22 mouse cellular contexts compared by ENCODE assay signal in the genomic region with DNA sequence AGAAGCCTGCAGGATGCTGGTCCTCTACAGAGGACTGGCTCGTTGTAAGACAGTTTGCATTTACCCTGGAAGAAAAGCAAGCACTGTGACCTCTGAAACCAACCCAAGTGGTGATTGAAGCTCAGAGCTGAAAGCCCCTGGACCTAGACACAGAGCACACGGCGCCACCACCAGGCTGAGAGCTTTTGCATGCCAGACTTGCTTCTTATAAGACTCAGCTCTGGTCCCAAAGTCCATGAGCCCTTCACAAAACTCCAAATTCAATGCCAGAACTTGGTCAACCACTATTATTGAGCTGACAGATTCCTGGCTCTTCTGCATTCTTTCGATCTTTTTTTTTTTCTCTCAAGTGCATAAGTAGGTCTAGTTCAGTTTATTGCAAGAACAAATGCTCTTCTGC.
DNase-seq lines count a peak whose midpoint lies in the region; ATAC-seq and TF ChIP-seq lines count a peak whose summit lies in the region.
"Had no signal": no experiment of that assay in that cellular context is flagged by ENCODE, and none has a peak within 500 bp of the region (broad histone marks: within the 10 kb centered on the region; RNA-seq: fewer than 3 reads in every experiment).

No protein-coding gene starts in this region.

- intact Hi-C loops in gastrocnemius, adult 2 months (cut with DNase I), result no loop called here

- H3K27ac ChIP-seq in gastrocnemius, adult 2 months, result no peak overlapping the region
- H3K27ac ChIP-seq in intestine, postnatal 0 days (ENCODE audit: low read depth, low read length), result no peak overlapping the region
- no peak overlapping the region for H3K27ac ChIP-seq in intestine, embryonic 16.5 days (ENCODE audit: low read length)
- no peak overlapping the region for H3K27ac ChIP-seq in ES-Bruce4 (ENCODE audit: insufficient read depth, low read length)
- H3K27ac ChIP-seq: embryonic facial prominence, embryonic 12.5 days; forebrain, embryonic 10.5 days; heart, embryonic 13.5 days; hindbrain, embryonic 13.5 days; lung, embryonic 15.5 days had no signal

- peak; percentile 15; the same call in 1 of the 2 replicates for TF ChIP-seq CTCF in gastrocnemius, adult 2 months (IDR thresholded peaks at IDR 0.05)
- 0 out of 2 replicates have a peak, but pooled peaks have one; percentile 5 for TF ChIP-seq CTCF in intestine, postnatal 0 days (IDR thresholded peaks at IDR 0.05; ENCODE audit: low read depth)
- TF ChIP-seq CTCF in ES-Bruce4 (IDR thresholded peaks at IDR 0.05; ENCODE audit: low read depth, low read length), result peak; percentile 55

- no peak overlapping the region for H3K9ac ChIP-seq in intestine, postnatal 0 days (ENCODE audit: low read depth, low read length)
- no peak overlapping the region for H3K9ac ChIP-seq in intestine, embryonic 16.5 days (ENCODE audit: low read depth, low read length)
- H3K9ac ChIP-seq in ES-Bruce4 (ENCODE audit: low read depth, poor library complexity, severe bottlenecking), result no peak overlapping the region
- H3K9ac ChIP-seq: embryonic facial prominence, embryonic 12.5 days; heart, embryonic 13.5 days; hindbrain, embryonic 13.5 days; lung, embryonic 15.5 days had no signal

- no peak for TF ChIP-seq POLR2A in ES-Bruce4 (IDR thresholded peaks at IDR 0.05; ENCODE audit: insufficient read depth, low read length)

- no peaks in the 10 kb centered on the region for H3K9me3 ChIP-seq in intestine, postnatal 0 days (ENCODE audit: control insufficient read depth)
- no peaks in the 10 kb centered on the region for H3K9me3 ChIP-seq in intestine, embryonic 16.5 days (ENCODE audit: control insufficient read depth, low read length)
- no peaks in the 10 kb centered on the region; the same call in 1 of the 2 replicates for H3K9me3 ChIP-seq in ES-Bruce4 (replicated peaks; ENCODE audit: control insufficient read depth, insufficient read depth, low read length, poor library complexity, severe bottlenecking)
- H3K9me3 ChIP-seq: embryonic facial prominence, embryonic 12.5 days; forebrain, embryonic 10.5 days; heart, embryonic 13.5 days; hindbrain, embryonic 13.5 days; lung, embryonic 15.5 days; megakaryocyte, embryonic 14.5 days had no signal

- 77% methylated on average over 4 of the region's 4 CpGs for WGBS in intestine, postnatal 0 days
- WGBS in intestine, embryonic 16.5 days, result 78% methylated on average over 4 of the region's 4 CpGs

- no peaks in the 10 kb centered on the region for H3K36me3 ChIP-seq in intestine, postnatal 0 days (ENCODE audit: control insufficient read depth, insufficient read depth)
- H3K36me3 ChIP-seq in intestine, embryonic 16.5 days (ENCODE audit: control insufficient read depth, insufficient read depth, low read length), result no peaks in the 10 kb centered on the region
- H3K36me3 ChIP-seq in ES-Bruce4 (ENCODE audit: control insufficient read depth, insufficient read depth, low read length, poor library complexity, severe bottlenecking), result no peaks in the 10 kb centered on the region
- H3K36me3 ChIP-seq: embryonic facial prominence, embryonic 12.5 days; forebrain, embryonic 10.5 days; heart, embryonic 13.5 days; hindbrain, embryonic 13.5 days; lung, embryonic 15.5 days had no signal

- TF ChIP-seq EP300 in ES-Bruce4 (IDR thresholded peaks at IDR 0.05; ENCODE audit: insufficient read depth, low read depth, low read length), result no peak

- no peak overlapping the region for H3K4me3 ChIP-seq in gastrocnemius, adult 2 months
- H3K4me3 ChIP-seq in intestine, postnatal 0 days (ENCODE audit: low read depth, low read length), result no peak overlapping the region
- no peak overlapping the region for H3K4me3 ChIP-seq in intestine, embryonic 16.5 days (ENCODE audit: low read length)
- H3K4me3 ChIP-seq in ES-Bruce4 (ENCODE audit: low read depth, low read length), result no peak overlapping the region
- H3K4me3 ChIP-seq: embryonic facial prominence, embryonic 12.5 days; forebrain, embryonic 10.5 days; heart, embryonic 13.5 days; hindbrain, embryonic 13.5 days; lung, embryonic 15.5 days; megakaryocyte, embryonic 14.5 days had no signal

- ATAC-seq in intestine, postnatal 0 days, result no peak
- no peak for ATAC-seq in intestine, embryonic 16.5 days
- ATAC-seq in erythroblast, adult 5-6 weeks (replicated peaks; ENCODE audit: low FRiP score, poor library complexity, severe bottlenecking), result no peak
- ATAC-seq: midbrain, embryonic 16.5 days had no signal

- H3K27me3 ChIP-seq in intestine, postnatal 0 days (replicated peaks; ENCODE audit: control insufficient read depth, insufficient read depth, low read length), result no peaks in the 10 kb centered on the region
- H3K27me3 ChIP-seq in intestine, embryonic 16.5 days (replicated peaks; ENCODE audit: control insufficient read depth, insufficient read depth, low read length), result no peaks in the 10 kb centered on the region
- H3K27me3 ChIP-seq in ES-Bruce4 (ENCODE audit: control insufficient read depth, insufficient read depth, low read length, poor library complexity, severe bottlenecking), result no peaks in the 10 kb centered on the region
- H3K27me3 ChIP-seq: embryonic facial prominence, embryonic 12.5 days; heart, embryonic 13.5 days; hindbrain, embryonic 13.5 days; lung, embryonic 15.5 days; megakaryocyte, embryonic 14.5 days had no signal

- no peak overlapping the region for H3K4me2 ChIP-seq in intestine, postnatal 0 days (replicated peaks; ENCODE audit: low read depth)
- H3K4me2 ChIP-seq in intestine, embryonic 16.5 days (ENCODE audit: low read depth, low read length), result no peak overlapping the region
- H3K4me2 ChIP-seq: embryonic facial prominence, embryonic 12.5 days; heart, embryonic 13.5 days; hindbrain, embryonic 13.5 days; lung, embryonic 15.5 days had no signal

- DNase-seq in gastrocnemius, adult 2 months, result no peak
- DNase-seq in gastrocnemius, postnatal 25 days, result no peak
- peak; percentile 14 for DNase-seq in ZHBTc4 (ENCODE audit: low read depth, low spot score)
- DNase-seq: B cell, adult 2 months; cerebellum, adult 11 months; cerebellum, postnatal 14 days; gastrocnemius, postnatal 36 days; kidney, adult 9 months; kidney, postnatal 4 days; right cerebral cortex, adult 18-20 months; thymus, adult 2 months had no signal

- no peaks in the 10 kb centered on the region for H3K4me1 ChIP-seq in intestine, postnatal 0 days (replicated peaks; ENCODE audit: control insufficient read depth, insufficient read depth, low read length)
- no peaks in the 10 kb centered on the region for H3K4me1 ChIP-seq in intestine, embryonic 16.5 days (ENCODE audit: control insufficient read depth, insufficient read depth, low read length)
- H3K4me1 ChIP-seq in ES-Bruce4 (ENCODE audit: control insufficient read depth, insufficient read depth, low read length), result no peaks in the 10 kb centered on the region
- H3K4me1 ChIP-seq: embryonic facial prominence, embryonic 12.5 days; heart, embryonic 13.5 days; hindbrain, embryonic 13.5 days; lung, embryonic 15.5 days; megakaryocyte, embryonic 14.5 days had no signal

Comparison
In these comparisons a context has a peak if more than half of its experiments do, and no peak if none do; other contexts are left out.
1. CTCF ChIP-seq: peak in every context shown above with its lines; median percentile 55 in ES-Bruce4; 15 in gastrocnemius, adult 2 months; 5 in intestine, postnatal 0 days.